Mouse (Mus musculus): ENCODE data around the gene Smoc2. TPM values are rescaled to one million over a fixed set of nuclear protein-coding genes. Genes with fewer than 3 reads are reported as not detected.

Gene Smoc2
- polyA plus RNA-seq, 1 experiment, result 11.0 TPM

DNA sequence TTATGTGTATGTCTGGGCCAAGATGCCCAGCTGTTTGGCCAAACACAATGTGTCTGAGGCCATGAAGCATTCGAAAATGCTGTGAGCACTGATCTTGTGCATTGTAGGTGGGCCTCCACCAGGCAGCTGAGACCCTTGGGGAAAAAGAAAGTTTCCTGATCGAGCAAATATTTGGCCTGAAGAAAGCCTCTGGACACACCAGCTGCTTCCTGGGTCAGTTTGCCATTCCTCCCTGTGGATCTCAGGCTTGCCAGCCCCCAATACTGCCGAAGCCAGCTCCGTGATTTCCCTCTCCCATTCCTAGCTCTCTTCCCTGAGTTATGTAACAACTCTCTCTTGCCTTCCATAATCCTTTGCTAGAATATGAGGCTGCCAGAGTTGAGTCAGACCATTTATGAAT, 11.3 kb upstream of the Smoc2 start:
- Histone ChIP-seq H3K4me3 (ENCODE audit: insufficient read depth, low read length) (no peak overlapping the region), H3K27ac (ENCODE audit: insufficient read depth, low read length) (no peak overlapping the region), H3K4me1 (ENCODE audit: control insufficient read depth, insufficient read depth, low read length) (no peaks in the 10 kb centered on the region; the same call in 1 of the 2 replicates)
- TF ChIP-seq POLR2A (IDR thresholded peaks at IDR 0.05; ENCODE audit: extremely low read depth, insufficient read depth, low read length), result no peak
- TF ChIP-seq CTCF (IDR thresholded peaks at IDR 0.05; ENCODE audit: extremely low read depth, insufficient read depth, low read length), result no peak

DNA sequence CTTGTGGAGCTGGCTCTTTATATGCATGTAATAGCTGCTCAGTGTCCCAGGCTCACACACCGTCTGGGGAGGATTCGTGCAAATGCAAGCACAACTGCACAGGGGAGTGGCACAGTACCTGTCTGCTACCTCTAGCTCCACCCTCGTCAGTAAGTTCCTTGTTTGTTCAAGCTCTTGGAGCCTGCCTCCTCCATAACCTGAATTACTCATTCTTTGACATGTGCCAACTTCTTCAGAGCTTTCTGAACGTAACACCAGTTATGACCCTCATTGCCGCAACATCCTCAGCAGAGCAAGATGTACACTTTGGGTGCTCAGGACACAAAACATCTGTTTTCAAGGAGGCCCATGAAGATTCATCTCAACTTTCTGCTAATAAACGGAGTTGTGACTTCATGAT, 5.9 kb upstream of the Smoc2 start:
- TF ChIP-seq CTCF (IDR thresholded peaks at IDR 0.05; ENCODE audit: extremely low read depth, insufficient read depth, low read length) (no peak), POLR2A (IDR thresholded peaks at IDR 0.05; ENCODE audit: extremely low read depth, insufficient read depth, low read length) (no peak)
- Histone ChIP-seq H3K4me3 (ENCODE audit: insufficient read depth, low read length) (no peak overlapping the region), H3K4me1 (ENCODE audit: control insufficient read depth, insufficient read depth, low read length) (no peaks in the 10 kb centered on the region), H3K27ac (ENCODE audit: insufficient read depth, low read length) (no peak overlapping the region)

DNA sequence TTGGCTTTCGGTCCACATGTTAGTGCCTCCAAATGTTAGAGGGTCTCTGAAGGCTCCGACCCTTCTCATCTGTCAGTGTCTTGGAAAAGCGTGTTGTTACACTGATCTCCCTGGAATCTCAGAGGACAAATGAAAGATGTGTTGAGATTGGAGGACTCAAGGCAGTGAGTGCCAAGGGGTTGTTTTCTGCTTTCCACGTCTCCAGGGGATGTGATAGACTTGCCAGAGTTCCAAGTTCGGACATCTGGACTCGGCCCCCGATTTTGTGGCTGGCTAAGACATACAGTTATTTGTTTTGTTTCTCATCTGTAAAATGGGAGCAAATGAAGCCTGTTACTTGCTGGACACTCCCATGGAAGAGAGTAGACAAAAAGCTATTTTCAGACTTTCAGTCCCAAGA, 2.0 kb upstream of the Smoc2 start:
- no peaks in the 10 kb centered on the region for H3K4me1 ChIP-seq (ENCODE audit: control insufficient read depth, insufficient read depth, low read length)
- no peak overlapping the region for H3K4me3 ChIP-seq (ENCODE audit: insufficient read depth, low read length)
- TF ChIP-seq CTCF (IDR thresholded peaks at IDR 0.05; ENCODE audit: extremely low read depth, insufficient read depth, low read length), result no peak
- TF ChIP-seq POLR2A (IDR thresholded peaks at IDR 0.05; ENCODE audit: extremely low read depth, insufficient read depth, low read length), result no peak
- no peak overlapping the region for H3K27ac ChIP-seq (ENCODE audit: insufficient read depth, low read length)

GRCm38 (mm10) chr17:14279966-14280300, 627 bp downstream of the Smoc2 start:
- H3K4me1 ChIP-seq (ENCODE audit: control insufficient read depth, insufficient read depth, low read length), result no peaks in the 10 kb centered on the region
- no peak overlapping the region for H3K27ac ChIP-seq (ENCODE audit: insufficient read depth, low read length)
- no peak for TF ChIP-seq POLR2A (IDR thresholded peaks at IDR 0.05; ENCODE audit: extremely low read depth, insufficient read depth, low read length)
- TF ChIP-seq CTCF (IDR thresholded peaks at IDR 0.05; ENCODE audit: extremely low read depth, insufficient read depth, low read length), result no peak
- H3K4me3 ChIP-seq (ENCODE audit: insufficient read depth, low read length), result peak overlapping the region; percentile 43

DNA sequence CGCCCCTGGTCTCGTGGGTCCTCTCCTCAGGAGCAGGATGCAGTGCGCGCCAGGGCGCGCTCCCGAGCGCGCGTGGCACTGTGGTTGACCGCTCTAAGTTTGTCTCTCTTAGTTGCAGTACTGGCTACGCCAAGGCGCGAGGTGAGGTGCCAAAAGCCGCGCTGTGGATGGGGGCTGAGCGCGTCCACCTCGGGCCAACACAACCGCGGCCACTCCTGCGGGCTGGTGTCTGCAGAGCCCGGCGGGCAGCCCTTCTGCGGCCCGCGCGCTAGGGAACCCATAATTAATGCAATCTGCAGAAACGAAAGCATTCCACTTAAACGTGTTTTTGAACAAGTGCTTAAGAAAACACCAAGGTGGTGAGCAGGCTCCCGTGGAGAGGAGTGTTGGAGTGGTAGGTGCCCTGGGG, 1.1 kb downstream of the Smoc2 start:
- H3K4me1 ChIP-seq (ENCODE audit: control insufficient read depth, insufficient read depth, low read length), result no peaks in the 10 kb centered on the region
- no peak for TF ChIP-seq POLR2A (IDR thresholded peaks at IDR 0.05; ENCODE audit: extremely low read depth, insufficient read depth, low read length)
- TF ChIP-seq CTCF (IDR thresholded peaks at IDR 0.05; ENCODE audit: extremely low read depth, insufficient read depth, low read length), result no peak
- peak overlapping the region; percentile 43 for H3K4me3 ChIP-seq (ENCODE audit: insufficient read depth, low read length)
- no peak overlapping the region for H3K27ac ChIP-seq (ENCODE audit: insufficient read depth, low read length)

DNA sequence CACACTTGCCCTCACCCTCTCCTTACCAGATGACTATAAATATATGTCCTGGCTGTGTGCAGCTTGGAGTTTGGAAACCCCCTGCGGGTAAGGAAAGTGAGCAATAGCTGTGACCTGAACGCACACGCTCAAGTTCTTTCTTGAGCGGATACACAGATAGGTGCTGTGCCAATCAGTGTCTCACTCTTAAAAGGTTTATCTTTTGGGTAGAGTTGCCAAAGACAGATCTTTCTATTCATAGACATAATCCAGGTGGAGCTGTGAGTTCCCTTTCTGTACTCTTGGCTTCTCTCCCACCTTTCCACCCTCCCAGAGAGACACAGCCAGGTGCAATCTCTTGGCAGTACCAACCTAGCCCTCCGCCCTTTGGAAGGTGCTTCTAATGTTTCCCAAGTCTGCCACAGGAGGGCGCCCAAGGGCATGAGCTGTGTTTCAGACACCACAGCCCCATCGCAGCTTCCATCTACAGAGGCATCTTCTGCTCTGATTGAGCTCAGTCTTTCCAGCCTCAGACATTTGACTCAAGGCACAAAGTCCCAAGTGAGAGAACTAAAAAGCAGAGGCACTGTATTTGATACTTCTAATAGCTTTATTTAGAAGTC, 8.8 kb downstream of the Smoc2 start:
- Histone ChIP-seq H3K27ac (ENCODE audit: insufficient read depth, low read length) (no peak overlapping the region), H3K4me1 (ENCODE audit: control insufficient read depth, insufficient read depth, low read length) (no peaks in the 10 kb centered on the region), H3K4me3 (ENCODE audit: insufficient read depth, low read length) (no peak overlapping the region)

GRCm38 (mm10) chr17:14293617-14294016, 14.3 kb downstream of the Smoc2 start:
- Histone ChIP-seq H3K4me3 (ENCODE audit: insufficient read depth, low read length) (no peak overlapping the region), H3K4me1 (ENCODE audit: control insufficient read depth, insufficient read depth, low read length) (no peaks in the 10 kb centered on the region), H3K27ac (ENCODE audit: insufficient read depth, low read length) (no peak overlapping the region)
- no peak for TF ChIP-seq POLR2A (IDR thresholded peaks at IDR 0.05; ENCODE audit: extremely low read depth, insufficient read depth, low read length)
- no peak for TF ChIP-seq CTCF (IDR thresholded peaks at IDR 0.05; ENCODE audit: extremely low read depth, insufficient read depth, low read length)

More for the DNA sequence above, 8.8 kb downstream of the Smoc2 start:
- TF ChIP-seq POLR2A (IDR thresholded peaks at IDR 0.05; ENCODE audit: extremely low read depth, insufficient read depth, low read length), result no peak
- TF ChIP-seq CTCF (IDR thresholded peaks at IDR 0.05; ENCODE audit: extremely low read depth, insufficient read depth, low read length), result peak; percentile 81

DNA sequence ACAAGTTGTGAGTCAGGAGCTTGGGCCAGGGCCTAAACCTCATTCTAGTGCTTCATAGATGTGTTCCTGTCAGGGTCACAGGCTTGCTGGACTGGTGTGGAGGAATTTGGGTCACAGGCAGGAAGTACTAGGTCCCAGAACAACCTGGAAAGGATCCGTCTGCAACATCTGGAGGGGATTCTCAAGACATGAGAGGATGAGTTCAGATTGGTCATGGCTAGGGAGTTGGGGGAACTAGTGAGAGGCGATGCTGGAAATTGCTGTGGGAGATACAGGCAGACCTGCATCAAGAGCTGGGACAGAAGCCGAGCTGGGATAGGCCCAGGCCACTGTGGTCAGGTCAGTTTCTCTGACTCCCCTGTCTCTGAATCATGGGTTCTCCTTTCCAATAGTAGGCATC, 15.8 kb downstream of the Smoc2 start:
- no peaks in the 10 kb centered on the region for H3K4me1 ChIP-seq (ENCODE audit: control insufficient read depth, insufficient read depth, low read length)
- H3K4me3 ChIP-seq (ENCODE audit: insufficient read depth, low read length), result no peak overlapping the region
- TF ChIP-seq CTCF (IDR thresholded peaks at IDR 0.05; ENCODE audit: extremely low read depth, insufficient read depth, low read length) (no peak), POLR2A (IDR thresholded peaks at IDR 0.05; ENCODE audit: extremely low read depth, insufficient read depth, low read length) (no peak)
- no peak overlapping the region for H3K27ac ChIP-seq (ENCODE audit: insufficient read depth, low read length)

GRCm38 (mm10) chr17:14300361-14300760, 21.1 kb downstream of the Smoc2 start:
- no peak overlapping the region for H3K4me3 ChIP-seq (ENCODE audit: insufficient read depth, low read length)
- no peaks in the 10 kb centered on the region for H3K4me1 ChIP-seq (ENCODE audit: control insufficient read depth, insufficient read depth, low read length)
- H3K27ac ChIP-seq (ENCODE audit: insufficient read depth, low read length), result no peak overlapping the region
- TF ChIP-seq CTCF (IDR thresholded peaks at IDR 0.05; ENCODE audit: extremely low read depth, insufficient read depth, low read length) (no peak), POLR2A (IDR thresholded peaks at IDR 0.05; ENCODE audit: extremely low read depth, insufficient read depth, low read length) (no peak)

DNA sequence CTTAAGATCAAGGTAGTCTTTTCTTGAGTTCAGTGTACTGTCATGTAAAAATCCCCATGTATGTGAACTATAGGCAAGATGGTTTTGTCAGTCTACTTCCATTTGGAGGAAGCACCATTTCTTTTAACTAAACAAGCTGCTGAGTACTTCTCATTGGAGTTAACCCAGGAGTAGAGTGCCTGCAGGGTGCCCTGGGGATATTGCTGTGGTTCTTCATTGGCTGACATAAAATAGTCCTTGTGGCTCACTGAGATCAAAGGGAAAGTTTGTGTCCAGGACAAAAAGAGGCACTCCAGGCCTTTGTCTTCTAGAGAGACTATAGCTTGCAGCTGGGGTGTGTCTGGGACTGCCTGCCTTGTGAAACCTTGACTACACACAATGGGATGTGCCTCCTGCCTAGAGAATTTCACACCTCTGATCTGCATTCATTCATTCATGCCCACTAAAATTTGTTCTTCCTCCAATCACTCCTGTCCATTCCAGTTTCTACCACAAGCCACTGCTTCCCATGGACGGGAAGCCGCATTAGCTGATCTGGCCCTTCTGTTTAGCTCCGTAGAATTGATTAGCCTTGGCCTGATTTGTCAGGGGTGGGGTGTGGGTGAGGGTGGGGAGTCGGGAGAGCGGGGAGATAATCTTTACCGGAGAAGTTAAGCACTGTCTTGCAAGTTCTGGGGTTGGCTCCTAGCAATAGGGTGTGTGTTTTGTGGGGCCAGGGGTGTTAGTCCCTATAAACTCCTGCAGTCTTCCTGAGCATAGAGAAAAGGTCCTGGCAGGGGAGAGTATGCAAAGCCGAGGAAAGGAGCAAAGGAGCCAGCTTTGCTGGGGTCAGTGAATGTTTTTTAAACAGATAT, 22.4 kb downstream of the Smoc2 start:
- TF ChIP-seq POLR2A (IDR thresholded peaks at IDR 0.05; ENCODE audit: extremely low read depth, insufficient read depth, low read length) (no peak), CTCF (IDR thresholded peaks at IDR 0.05; ENCODE audit: extremely low read depth, insufficient read depth, low read length) (no peak)
- Histone ChIP-seq H3K4me1 (ENCODE audit: control insufficient read depth, insufficient read depth, low read length) (no peaks in the 10 kb centered on the region), H3K27ac (ENCODE audit: insufficient read depth, low read length) (no peak overlapping the region), H3K4me3 (ENCODE audit: insufficient read depth, low read length) (no peak overlapping the region)
